Mouse (Mus musculus) fibroblast of lung, adult 2 months (primary cell): ENCODE measurements at regions not wholly inside any gene's neighbourhood (a gene's known extent, or its start where the extent isn't known, plus 50 kb on each side); places are given as distances from the start of the nearest gene placed in this dataset.
"Not testable (repeated sequence)": the region's sequence is repeated elsewhere in the genome, so short reads cannot be mapped to it uniquely, and the experiment has no call there.

ENCODE experiments used
- DNase-seq: peaks from one replicate; pipeline ENCODE4 v3.0.0-alpha.2; 2011; ENCODE audit warnings: low read depth

GRCm38 (mm10) chr13:61957197-61957596 is 172.5 kb upstream of the Zfp808 start:
- not testable (repeated sequence) for DNase-seq

GRCm38 (mm10) chr13:61978856-61979255 is 150.8 kb upstream of the Zfp808 start:
- DNase-seq = not testable (repeated sequence)

GRCm38 (mm10) chr13:61996519-61996918 is 133.2 kb upstream of the Zfp808 start:
- DNase-seq = not testable (repeated sequence)

- not testable (repeated sequence) for DNase-seq
Observed at GRCm38 (mm10) chr13:61998803-61999202, 130.9 kb upstream of the Zfp808 start.

GRCm38 (mm10) chr13:62007321-62007720 is 122.4 kb upstream of the Zfp808 start:
- not testable (repeated sequence) for DNase-seq

GRCm38 (mm10) chr13:62015424-62016167 is 114.1 kb upstream of the Zfp808 start:
- DNase-seq = peak; percentile 36

GRCm38 (mm10) chr13:62016168-62016502 is 113.6 kb upstream of the Zfp808 start:
- not testable (repeated sequence) for DNase-seq

- DNase-seq = not testable (repeated sequence)
Observed at GRCm38 (mm10) chr13:62037646-62038045, 92.0 kb upstream of the Zfp808 start.

- not testable (repeated sequence) for DNase-seq
Observed at GRCm38 (mm10) chr13:62077951-62078671, 51.6 kb upstream of the Zfp808 start.

GRCm38 (mm10) chr13:62078893-62079292 is 50.8 kb upstream of the Zfp808 start:
- DNase-seq = not testable (repeated sequence)
